8 mouse cellular contexts compared by ENCODE assay signal in genomic region chr3:148959327-148960025, GRCm38 (mm10). TPM values are rescaled to one million over a fixed set of nuclear protein-coding genes. Genes with fewer than 3 reads are reported as not detected.
DNase-seq lines count a peak whose midpoint lies in the region; ATAC-seq lines count a peak whose summit lies in the region.

No protein-coding gene starts in this region.

- peak overlapping the region; percentile 59; the same call in 1 of the 2 replicates for H3K9ac ChIP-seq in heart, embryonic 11.5 days (ENCODE audit: low read depth, low read length)
- H3K9ac ChIP-seq in lung, embryonic 15.5 days, result 0 out of 2 replicates have a peak overlapping the region, but pooled peaks have one; percentile 11

- peak overlapping the region; percentile 35; the same call in 1 of the 2 replicates for H3K27ac ChIP-seq in embryonic facial prominence, embryonic 10.5 days (replicated peaks)
- no peak overlapping the region for H3K27ac ChIP-seq in heart, embryonic 11.5 days (ENCODE audit: low read depth, low read length)
- H3K27ac ChIP-seq in lung, embryonic 15.5 days, result no peak overlapping the region

- H3K27me3 ChIP-seq in embryonic facial prominence, embryonic 10.5 days (replicated peaks; ENCODE audit: low read depth, poor library complexity, severe bottlenecking), result no peaks in the 10 kb centered on the region
- H3K27me3 ChIP-seq in heart, embryonic 11.5 days (ENCODE audit: control insufficient read depth, insufficient read depth, low read length), result no peaks in the 10 kb centered on the region
- no peaks in the 10 kb centered on the region for H3K27me3 ChIP-seq in lung, embryonic 15.5 days

- peak; percentile 28 for DNase-seq in layer of hippocampus, adult 11-12 months (ENCODE audit: low spot score)
- DNase-seq in layer of hippocampus, adult 18-20 months (ENCODE audit: low spot score in 2 of 2), result no peak
- DNase-seq in embryonic facial prominence, embryonic 10.5 days (ENCODE audit: low spot score), result no peak
- DNase-seq in kidney, adult 9 months, result peak; percentile 54
- DNase-seq in retina, embryonic 14.5 days (ENCODE audit: low spot score), result peak; percentile 66
- DNase-seq in spleen, adult 12 weeks (ENCODE audit: low spot score), result no peak

- ATAC-seq in heart, embryonic 11.5 days (replicated peaks; ENCODE audit: insufficient number of reproducible peaks, low FRiP score, low TSS enrichment), result peak; percentile 74
- ATAC-seq in lung, embryonic 15.5 days (ENCODE audit: borderline replicate concordance, extremely low read depth, low FRiP score, low TSS enrichment), result peak; percentile 66; the same call in 1 of the 2 replicates

- H3K4me3 ChIP-seq in embryonic facial prominence, embryonic 10.5 days, result peak overlapping the region; percentile 37; the same call in 1 of the 2 replicates
- H3K4me3 ChIP-seq in heart, embryonic 11.5 days (ENCODE audit: low read depth, low read length), result peak overlapping the region; percentile 43
- peak overlapping the region; percentile 22 for H3K4me3 ChIP-seq in lung, embryonic 15.5 days

- H3K36me3 ChIP-seq in embryonic facial prominence, embryonic 10.5 days (replicated peaks), result peaks cover 7% of the 10 kb centered on the region
- H3K36me3 ChIP-seq in heart, embryonic 11.5 days (ENCODE audit: control insufficient read depth, insufficient read depth, low read length), result no peaks in the 10 kb centered on the region
- H3K36me3 ChIP-seq in lung, embryonic 15.5 days, result 0 out of 2 replicates have a peak, but pooled peaks cover 4% of the 10 kb centered on the region

- peak overlapping the region; percentile 82 for H3K4me2 ChIP-seq in heart, embryonic 11.5 days
- peak overlapping the region; percentile 52 for H3K4me2 ChIP-seq in lung, embryonic 15.5 days

- H3K4me1 ChIP-seq in embryonic facial prominence, embryonic 10.5 days, result peaks cover 51% of the 10 kb centered on the region
- H3K4me1 ChIP-seq in heart, embryonic 11.5 days (ENCODE audit: control insufficient read depth, insufficient read depth, low read length), result peaks cover 35% of the 10 kb centered on the region
- peaks cover 55% of the 10 kb centered on the region for H3K4me1 ChIP-seq in lung, embryonic 15.5 days

- WGBS in embryonic facial prominence, embryonic 10.5 days, result 23% methylated on average over 15 of the region's 15 CpGs
- 12% methylated on average over 15 of the region's 15 CpGs for WGBS in heart, embryonic 11.5 days (ENCODE audit: insufficient replicate concordance)
- 12% methylated on average over 15 of the region's 15 CpGs for WGBS in lung, embryonic 15.5 days

- no peaks in the 10 kb centered on the region for H3K9me3 ChIP-seq in embryonic facial prominence, embryonic 10.5 days
- H3K9me3 ChIP-seq in heart, embryonic 11.5 days (replicated peaks; ENCODE audit: control insufficient read depth, low read length), result no peaks in the 10 kb centered on the region
- no peaks in the 10 kb centered on the region for H3K9me3 ChIP-seq in lung, embryonic 15.5 days

RNA-seq across cellular contexts. Expression of gene Adgrl2, which starts 30.9 kb away (rescaled TPM):
- 10 to 100 TPM; 59.6 to 60.6 TPM for total RNA-seq in layer of hippocampus, adult 18-20 months (2021)
- 74.0 and 77.6 TPM in 2 replicates for polyA plus RNA-seq in embryonic facial prominence, embryonic 10.5 days (2016; fragmentation: Nextera tagmentation; extraction: Ambion mirVana)
- polyA plus RNA-seq in heart, embryonic 11.5 days (2014; fragmentation: Nextera tagmentation; extraction: Ambion mirVana), result 37.3 and 38.7 TPM in 2 replicates
- polyA plus RNA-seq in lung, embryonic 15.5 days (2015; fragmentation: Nextera tagmentation; extraction: Ambion mirVana), result 61.5 and 62.1 TPM in 2 replicates

Comparison
In these comparisons a context has a peak if more than half of its experiments do, and no peak if none do; other contexts are left out.
1. DNase-seq: peak in layer of hippocampus, adult 11-12 months (single experiment), kidney, adult 9 months (single experiment) and retina, embryonic 14.5 days (single experiment); none in layer of hippocampus, adult 18-20 months (0 of 2), embryonic facial prominence, embryonic 10.5 days (single experiment) and spleen, adult 12 weeks (single experiment).
2. Peak in every context shown above with its lines, with median percentiles within 50 percentile points of each other: H3K4me3 ChIP-seq.